Mouse (Mus musculus) neutrophil, adult 5-6 weeks (primary cell): Measurements from ENCODE around the gene Acsl6. TPM values are rescaled to one million over a fixed set of nuclear protein-coding genes. Genes with fewer than 3 reads are reported as not detected.

Experiments
- ATAC-seq: fragments of 151-379, 151-347 bp; 2 replicates; pipeline ENCODE4 v1.8.0; 2017; ENCODE audit warnings: mild to moderate bottlenecking, moderate TSS enrichment; ENCODE audit not compliant: insufficient number of reproducible peaks, poor library complexity, low FRiP score, severe bottlenecking; ENCODE audit errors: extremely low read depth
- total RNA-seq: library from RNA; stranded (forward); fragments of 200-1000 nt; gene quantifications from 2 replicates; pipeline ENCODE4 v1.2.3, GENCODE M21; 2017

The Acsl6 gene
- total RNA-seq, 1 experiment from 2014 or later, result 0.12 TPM

- no peak for ATAC-seq
Observed at GRCm38 (mm10) chr11:54303076-54303727, 396 bp upstream of the Acsl6 start.

DNA sequence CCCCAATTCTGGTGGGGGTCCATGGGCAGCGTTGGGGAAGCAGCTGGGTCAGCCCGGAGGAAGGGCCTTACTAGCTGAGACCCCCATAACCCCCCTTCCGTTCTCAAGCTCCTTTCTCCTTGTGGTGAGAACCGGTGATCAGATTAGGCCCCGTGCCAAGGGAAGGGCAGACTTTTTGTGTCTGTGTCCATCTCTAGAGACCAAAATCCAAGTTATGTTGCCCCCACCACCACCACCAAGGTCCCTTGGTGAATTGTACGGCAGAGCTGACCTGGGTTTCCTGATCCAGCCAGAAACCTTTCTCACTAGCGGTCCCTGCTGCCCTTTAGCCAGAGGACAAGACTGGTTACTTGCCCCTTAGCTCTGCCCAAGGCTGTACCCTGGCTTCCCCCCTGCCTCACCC lies 874 bp downstream of the Acsl6 start:
- no peak for ATAC-seq

- no peak for ATAC-seq
Observed at GRCm38 (mm10) chr11:54305331-54305730, 1.7 kb downstream of the Acsl6 start.

DNA sequence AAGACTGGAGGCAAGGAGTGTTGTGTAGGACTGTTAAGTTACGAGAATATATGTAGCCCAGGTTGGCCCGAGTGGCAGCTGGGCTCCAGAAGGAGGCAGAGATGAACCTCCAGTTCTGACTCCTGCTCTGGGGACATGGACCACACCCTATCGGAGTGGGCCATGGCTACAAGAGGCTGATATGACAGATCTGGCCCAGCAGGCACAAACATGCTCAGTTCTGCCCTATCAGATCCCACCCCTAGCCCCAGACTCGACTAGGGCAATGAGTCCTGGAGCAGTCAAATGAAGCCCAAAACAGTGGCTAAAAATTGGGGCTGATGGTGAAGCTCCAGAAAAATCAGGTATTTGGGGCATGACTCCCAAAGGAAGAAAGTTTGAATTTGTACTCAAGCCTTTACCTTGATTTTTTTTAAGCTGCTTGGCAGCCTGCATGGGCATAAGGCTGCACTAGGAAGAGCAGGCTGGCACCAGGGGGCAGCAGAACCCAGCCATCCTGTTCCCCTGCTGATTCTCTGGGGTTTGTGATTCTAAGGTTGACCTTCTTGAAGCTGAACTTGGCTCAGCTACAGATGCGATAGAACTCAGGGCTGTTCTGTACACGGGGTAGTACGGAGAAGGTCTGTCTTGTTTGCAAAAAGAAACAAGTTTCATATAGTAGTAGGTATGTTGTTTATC lies 3.7 kb downstream of the Acsl6 start:
- no peak for ATAC-seq

GRCm38 (mm10) chr11:54310588-54310987 lies 7.0 kb downstream of the Acsl6 start:
- ATAC-seq, result no peak

DNA sequence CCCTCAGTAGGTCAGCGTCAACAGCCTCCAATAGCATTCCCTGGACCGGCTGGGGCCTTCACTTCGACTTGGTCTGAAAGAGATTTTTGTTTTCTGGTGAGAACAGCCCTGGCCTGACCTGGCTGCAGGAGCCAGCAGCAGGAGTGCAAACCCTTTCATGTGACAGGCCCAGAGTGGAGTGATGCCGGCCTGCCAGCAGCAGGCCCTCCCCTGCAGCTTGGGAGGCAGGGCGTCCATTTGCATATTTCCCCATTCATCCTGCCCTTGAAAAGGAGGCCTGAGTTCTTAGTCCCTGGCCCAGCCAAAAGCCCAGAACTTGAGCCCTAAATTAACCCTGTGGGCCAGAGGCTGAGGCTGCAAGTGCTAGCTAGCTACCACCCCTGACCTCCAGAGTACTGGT lies 8.4 kb downstream of the Acsl6 start:
- no peak for ATAC-seq

DNA sequence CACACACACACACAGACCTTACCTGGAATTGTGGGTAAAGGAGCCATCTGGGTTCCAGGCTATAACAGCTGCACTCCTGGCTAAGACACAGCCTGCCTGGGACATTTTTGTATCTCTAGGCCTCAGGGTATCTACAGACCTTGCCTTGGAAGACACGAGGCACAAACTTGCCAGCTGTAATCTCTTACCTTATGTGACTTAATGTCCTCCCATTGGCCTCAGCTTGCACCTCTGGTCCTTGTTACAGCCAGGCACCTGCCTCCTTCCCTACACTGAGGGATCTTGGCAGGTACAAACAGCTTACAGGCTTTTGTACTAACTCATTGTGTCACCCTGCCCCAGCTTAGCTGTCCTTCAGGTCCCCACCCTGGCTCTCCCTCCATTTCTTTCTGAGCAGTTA lies 9.0 kb downstream of the Acsl6 start:
- ATAC-seq, result no peak

DNA sequence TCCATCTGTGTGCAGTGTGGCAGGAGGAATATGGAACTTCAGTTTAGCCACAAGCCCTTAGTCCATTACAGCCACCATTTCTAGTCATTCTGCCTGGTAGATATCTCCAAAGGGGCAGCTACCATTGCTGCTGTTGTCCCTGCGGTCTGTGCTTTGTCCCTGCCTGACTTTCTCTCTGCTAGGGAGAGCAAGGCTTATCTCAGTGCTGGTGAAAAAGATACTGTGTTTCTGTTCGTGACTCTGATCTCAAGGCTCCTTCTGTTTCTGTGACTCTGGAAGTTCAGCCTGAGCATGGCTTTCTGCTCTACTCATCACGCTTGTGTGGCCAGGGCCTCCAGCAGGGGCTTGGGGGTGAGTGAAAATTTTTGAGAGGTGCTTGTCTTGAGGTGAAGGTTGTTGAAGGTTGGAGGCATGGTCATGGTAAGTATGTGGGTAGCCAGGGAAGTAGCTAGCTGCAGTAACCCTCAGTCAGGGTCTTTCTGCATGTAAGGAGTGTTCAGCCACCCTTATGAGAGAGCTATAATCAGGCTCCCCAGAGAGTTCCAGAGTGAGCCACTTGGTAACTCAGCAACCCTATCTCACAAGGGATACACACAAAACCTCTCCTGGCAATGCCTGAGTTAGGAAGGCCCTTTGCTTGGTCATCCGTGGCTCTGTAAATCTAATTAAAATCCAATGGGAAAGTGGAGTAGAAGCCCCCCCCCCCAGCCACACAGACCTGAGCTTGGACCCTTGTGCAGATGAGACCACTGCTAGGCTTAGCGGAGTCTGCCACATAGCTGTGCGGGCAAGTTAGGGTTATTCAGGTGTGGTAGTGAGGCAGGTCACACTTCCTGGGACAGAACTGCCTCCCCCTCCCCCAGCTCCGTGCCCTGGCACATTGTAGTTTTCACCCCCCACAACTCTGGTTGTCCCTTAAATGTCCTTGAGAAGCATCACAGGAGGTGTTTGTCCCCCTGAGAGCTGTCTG lies 10.1 kb downstream of the Acsl6 start:
- no peak for ATAC-seq

- no peak for ATAC-seq
Observed at GRCm38 (mm10) chr11:54314740-54315139, 11.1 kb downstream of the Acsl6 start.

GRCm38 (mm10) chr11:54315336-54315735 lies 11.7 kb downstream of the Acsl6 start:
- ATAC-seq, result no peak

DNA sequence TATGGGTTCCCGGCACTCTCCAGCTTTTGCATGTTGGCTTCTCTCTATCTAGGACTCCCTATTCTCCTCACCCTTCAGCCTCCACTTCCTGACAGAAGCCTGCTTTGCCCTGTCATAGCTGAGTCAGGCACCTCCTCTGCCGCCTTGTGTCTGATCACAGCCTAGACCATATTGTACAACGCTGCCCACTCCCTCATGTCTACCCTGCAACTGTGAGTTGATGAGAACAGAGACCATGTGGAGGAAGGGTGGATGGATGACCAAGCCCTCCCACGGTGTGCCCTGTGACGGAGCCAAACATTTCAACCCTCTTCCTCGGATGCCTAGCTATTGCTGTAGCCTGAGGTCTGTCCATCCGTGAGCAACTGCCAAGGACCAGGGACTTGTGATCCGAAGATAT lies 13.8 kb downstream of the Acsl6 start:
- ATAC-seq, result no peak

- ATAC-seq, result no peak
Observed at GRCm38 (mm10) chr11:54317795-54318194, 14.2 kb downstream of the Acsl6 start.

- no peak for ATAC-seq
Observed at GRCm38 (mm10) chr11:54321802-54322532, 18.4 kb downstream of the Acsl6 start.

- ATAC-seq, result no peak
Observed at GRCm38 (mm10) chr11:54331463-54332183, 28.0 kb downstream of the Acsl6 start.

DNA sequence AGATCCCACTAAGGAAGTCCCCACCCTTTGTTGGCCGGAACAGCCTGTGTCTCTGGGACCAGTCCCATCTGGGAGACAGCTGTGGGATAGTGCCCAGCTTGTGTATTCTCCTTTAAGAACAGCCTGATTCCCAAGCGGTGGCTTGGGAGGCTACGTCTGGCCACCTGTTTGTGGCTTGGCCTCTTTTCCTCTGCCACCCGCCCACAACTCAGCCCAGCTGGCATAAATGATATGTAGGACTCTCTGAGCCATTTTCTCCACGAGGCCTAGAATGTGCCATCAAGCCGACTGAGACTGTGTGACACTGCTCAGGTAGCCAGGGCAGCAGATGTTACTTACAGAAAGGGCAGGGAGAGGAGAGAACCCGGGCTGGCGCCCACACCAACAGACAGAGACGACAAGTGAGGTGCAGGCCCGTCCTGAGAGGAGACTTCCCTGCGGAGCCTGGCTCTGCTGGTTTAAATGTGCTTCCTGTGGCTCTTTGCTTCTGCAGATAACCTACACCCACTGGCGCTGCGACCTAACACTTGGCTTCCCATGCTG lies 32.6 kb downstream of the Acsl6 start:
- ATAC-seq, result no peak

- ATAC-seq, result no peak
Observed at GRCm38 (mm10) chr11:54343703-54344102, 40.1 kb downstream of the Acsl6 start.

DNA sequence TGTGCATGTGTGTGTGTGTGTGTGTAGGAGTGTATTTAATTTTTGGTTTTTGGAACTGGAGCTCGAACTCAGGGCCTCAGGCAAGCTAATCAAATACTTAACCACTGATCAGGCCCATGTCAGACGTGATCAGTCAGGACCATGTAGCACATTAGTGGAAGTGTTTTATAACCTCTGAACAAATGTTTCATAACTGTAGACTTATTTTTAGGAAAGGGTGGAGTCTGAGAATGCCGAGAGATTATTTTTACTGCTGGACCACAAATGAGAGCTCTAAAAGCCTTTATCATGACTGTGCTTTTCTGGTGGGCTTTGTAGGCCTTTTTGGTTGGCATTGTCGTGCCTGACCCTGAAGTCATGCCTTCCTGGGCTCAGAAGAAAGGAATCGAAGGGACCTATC lies 48.1 kb downstream of the Acsl6 start:
- no peak for ATAC-seq

DNA sequence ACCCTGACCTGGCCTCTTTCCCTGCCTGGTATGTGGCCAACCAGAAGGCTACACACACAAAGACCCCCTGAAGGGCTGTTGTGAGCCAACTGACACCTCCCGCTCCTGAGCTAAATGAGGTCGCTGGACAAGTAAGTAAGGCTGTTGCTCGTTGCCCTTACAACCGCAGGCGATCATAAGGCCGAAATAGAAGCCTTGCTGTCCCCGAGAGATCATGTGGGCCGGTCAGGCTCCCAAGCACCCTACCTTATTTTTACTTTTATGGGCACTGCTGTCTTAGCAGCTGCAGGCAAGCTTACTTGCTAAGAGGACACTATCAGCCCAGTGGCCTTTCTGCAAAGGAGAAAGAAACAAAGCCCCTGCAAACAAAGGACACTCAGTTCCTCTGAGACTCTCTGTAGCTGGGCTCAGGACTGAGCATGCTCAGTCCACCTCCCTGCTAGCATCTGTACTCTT lies 49.6 kb downstream of the Acsl6 start:
- ATAC-seq, result no peak
